Mouse (Mus musculus): Measurements from ENCODE around the gene Unc119. TPM values are rescaled to one million over a fixed set of nuclear protein-coding genes. Genes with fewer than 3 reads are reported as not detected.
A peak's percentile ranks its signal among the peaks of the same experiment; 100 is the strongest.

The Unc119 gene
- total RNA-seq (2022), result 1 to 10 TPM; 3.5 to 6.8 (median 4.8) TPM

GRCm38 (mm10) chr11:78343381-78344327 lies at the start of gene Unc119:
Unc119 (plus strand) TSS chr11:78343482.
- DNase-seq (ENCODE audit: low spot score), result peak; percentile 60

DNA sequence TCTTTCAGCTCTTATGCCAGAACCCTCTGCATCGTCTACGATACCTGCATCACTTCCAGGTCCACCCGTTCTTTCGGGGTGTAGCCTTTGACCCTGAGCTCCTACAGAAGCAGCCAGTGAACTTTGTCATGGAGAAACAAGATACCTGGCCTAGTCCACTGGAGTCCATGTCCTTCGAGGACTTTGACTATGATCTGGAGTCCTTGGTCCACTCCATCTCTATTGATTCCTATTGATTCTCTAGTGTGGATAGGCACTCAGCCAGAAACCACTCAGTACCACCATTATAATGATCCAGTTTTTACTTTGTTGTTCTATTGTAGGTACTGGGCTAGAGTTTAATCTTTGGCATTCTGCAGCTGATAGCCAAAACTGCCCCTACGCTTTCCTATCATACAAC lies 48.7 kb upstream of the Unc119 start:
- no peak for DNase-seq (ENCODE audit: low spot score)

- no peak for DNase-seq (ENCODE audit: low spot score)
These were observed 42.4 kb upstream of the Unc119 start for GRCm38 (mm10) chr11:78300917-78301316.

GRCm38 (mm10) chr11:78301357-78302084 lies 41.8 kb upstream of the Unc119 start, which contains the start of gene Spag5:
Spag5 (plus strand) TSS chr11:78301529.
- peak; percentile 88 for DNase-seq (ENCODE audit: low spot score)

- DNase-seq (ENCODE audit: low spot score), result no peak
These were observed 38.0 kb upstream of the Unc119 start for GRCm38 (mm10) chr11:78305272-78305671.

- DNase-seq (ENCODE audit: low spot score), result no peak
These were observed 32.3 kb upstream of the Unc119 start for GRCm38 (mm10) chr11:78310861-78311511.

DNA sequence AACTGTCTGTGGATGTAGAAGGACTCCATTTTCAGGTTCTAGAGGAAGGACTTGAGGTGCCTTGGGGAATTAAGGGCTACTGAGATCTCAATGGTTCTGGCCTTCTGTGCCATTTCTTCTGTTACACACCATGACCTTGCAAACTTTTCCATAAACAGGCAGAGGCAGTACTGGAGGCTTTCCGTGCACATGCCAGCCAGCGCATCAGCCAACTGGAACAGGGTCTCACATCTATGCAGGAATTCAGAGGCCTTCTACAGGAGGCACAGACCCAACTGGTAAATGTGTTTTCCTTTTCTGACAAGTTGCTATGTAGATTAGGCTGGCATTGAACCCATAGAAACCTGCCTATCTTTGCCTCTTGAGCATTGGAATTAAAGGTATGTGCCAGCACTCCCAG lies 29.6 kb upstream of the Unc119 start:
- no peak for DNase-seq (ENCODE audit: low spot score)

GRCm38 (mm10) chr11:78318411-78318810 lies 24.9 kb upstream of the Unc119 start:
- no peak for DNase-seq (ENCODE audit: low spot score)

DNA sequence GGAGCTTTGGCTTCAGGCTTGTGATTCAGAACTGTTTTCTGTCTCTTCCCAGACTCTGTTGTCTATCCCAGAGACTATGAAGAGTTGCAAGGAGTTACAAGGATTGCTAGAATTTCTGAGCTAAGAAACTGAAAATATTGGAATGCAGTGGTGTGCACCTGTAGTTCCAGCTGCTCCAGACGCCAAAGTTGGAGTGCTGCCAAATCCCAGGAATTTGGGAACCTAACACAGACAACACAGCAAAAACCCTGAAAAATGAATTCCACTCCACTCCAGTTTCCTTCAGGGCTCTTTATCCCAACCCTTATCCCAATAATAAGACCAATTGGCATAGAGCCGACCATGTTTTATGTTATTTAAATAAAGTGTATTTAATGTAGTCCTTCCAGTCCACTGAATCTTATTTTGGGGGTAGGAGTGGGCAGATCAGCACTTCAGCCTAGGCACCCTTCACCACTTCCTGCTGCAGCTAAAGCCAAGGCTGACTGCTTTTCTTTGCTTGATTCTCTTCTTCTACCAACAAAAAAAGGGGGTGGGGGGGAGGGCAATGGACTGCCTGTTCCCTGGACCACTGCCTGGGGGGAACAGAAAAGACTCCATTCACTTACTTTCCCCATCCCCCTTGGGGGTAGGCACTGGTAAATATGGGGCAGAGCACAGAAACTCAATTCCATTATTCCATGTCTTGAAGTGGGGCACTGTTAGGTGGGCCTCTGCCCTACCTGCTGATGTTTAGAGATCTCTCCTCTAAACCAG lies 21.0 kb upstream of the Unc119 start:
- DNase-seq (ENCODE audit: low spot score), result no peak

DNA sequence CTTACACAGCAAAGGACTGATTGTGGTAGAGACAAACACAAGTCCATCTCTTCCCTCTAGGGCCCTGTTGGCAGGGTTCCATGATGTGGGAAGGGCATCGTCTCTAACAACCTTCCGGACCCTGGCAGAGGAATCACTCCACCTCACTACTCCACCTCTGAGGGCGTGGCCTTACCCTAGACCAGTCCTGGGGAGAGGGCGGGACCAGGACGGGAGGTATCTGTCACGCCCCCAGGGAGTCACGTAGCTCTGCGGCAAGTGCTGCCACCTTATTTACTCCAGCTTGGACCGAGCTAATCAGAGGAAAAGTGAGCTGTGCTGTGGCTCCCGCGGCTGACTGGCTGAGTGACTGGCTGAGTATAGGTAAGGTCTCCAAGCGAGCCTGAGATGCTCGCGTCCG lies 20.4 kb upstream of the Unc119 start, which contains the start of gene Aldoc:
TSS of gene Aldoc (plus strand) at position 109 of the 400 bp plus-strand sequence.
- no peak for DNase-seq (ENCODE audit: low spot score)

- no peak for DNase-seq (ENCODE audit: low spot score)
These were observed 19.1 kb upstream of the Unc119 start for GRCm38 (mm10) chr11:78324000-78324785.

DNA sequence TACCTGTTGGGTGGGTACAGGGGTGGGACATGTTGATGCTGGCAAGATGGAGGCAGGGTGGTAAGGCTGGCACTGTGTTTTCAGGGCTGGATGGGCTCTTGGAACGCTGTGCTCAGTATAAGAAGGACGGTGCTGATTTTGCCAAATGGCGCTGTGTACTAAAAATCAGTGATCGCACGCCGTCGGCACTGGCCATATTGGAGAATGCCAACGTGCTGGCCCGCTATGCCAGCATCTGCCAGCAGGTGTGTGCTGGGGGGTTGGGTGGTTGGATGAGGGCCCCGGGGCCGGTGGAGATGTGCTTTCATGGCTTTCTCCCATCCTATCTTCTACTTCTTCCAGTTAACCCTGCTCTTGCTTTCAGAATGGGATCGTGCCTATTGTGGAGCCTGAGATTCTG lies 18.3 kb upstream of the Unc119 start:
- no peak for DNase-seq (ENCODE audit: low spot score)

GRCm38 (mm10) chr11:78327215-78327614 lies 16.1 kb upstream of the Unc119 start:
- DNase-seq (ENCODE audit: low spot score), result no peak

GRCm38 (mm10) chr11:78327634-78328511 lies 15.4 kb upstream of the Unc119 start, which contains the start of gene Pigs:
Pigs (plus strand) TSS chr11:78328415.
- DNase-seq (ENCODE audit: low spot score), result peak; percentile 97

DNA sequence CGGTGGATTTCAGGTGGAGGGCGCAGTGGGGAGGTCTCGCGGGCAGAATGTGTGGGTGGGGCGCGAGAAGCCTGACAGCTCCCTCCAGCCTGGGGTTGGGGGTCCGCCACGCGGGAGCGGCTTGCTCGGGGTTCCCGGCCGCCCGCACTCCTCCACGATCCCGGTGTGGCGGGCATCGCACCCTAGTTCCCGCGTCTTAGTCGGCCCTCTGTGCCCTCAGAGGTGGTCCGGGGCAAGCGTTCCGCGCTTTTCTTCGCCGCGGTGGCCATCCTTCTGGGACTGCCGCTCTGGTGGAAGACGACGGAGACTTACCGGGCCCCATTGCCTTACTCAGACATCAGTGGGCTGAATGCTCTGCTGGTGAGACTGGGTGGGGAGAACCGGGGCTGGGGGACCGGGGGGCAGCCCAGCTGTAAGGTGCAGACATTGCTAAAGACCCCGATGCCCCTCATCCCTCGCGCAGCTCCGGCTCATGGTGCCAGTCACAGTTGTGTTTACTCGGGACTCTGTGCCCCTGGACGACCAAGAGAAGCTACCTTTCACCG lies 14.7 kb upstream of the Unc119 start:
- DNase-seq (ENCODE audit: low spot score), result no peak

GRCm38 (mm10) chr11:78332676-78333075 lies 10.6 kb upstream of the Unc119 start:
- no peak for DNase-seq (ENCODE audit: low spot score)

DNA sequence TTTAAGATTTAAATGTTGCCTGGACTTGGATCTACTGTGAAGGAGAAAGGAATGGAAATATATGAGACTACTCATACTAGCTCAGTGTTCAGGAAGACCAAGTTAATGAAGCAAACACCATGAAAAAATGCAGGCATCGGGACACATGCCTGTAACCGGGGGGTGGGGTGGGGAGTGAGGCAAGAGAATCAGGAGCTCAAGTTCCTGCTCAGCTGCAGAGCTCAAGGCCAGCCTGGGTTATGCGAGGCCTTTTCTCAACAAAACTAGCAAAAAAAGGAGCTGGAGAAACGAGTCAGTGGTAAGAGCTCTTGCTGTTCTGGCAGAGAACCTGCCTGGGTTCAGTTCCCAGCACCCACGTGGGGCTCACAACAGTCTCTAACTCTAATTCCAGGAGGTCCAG lies 9.3 kb upstream of the Unc119 start:
- DNase-seq (ENCODE audit: low spot score), result no peak

- no peak for DNase-seq (ENCODE audit: low spot score)
These were observed 6.2 kb upstream of the Unc119 start for GRCm38 (mm10) chr11:78337040-78337439.

DNA sequence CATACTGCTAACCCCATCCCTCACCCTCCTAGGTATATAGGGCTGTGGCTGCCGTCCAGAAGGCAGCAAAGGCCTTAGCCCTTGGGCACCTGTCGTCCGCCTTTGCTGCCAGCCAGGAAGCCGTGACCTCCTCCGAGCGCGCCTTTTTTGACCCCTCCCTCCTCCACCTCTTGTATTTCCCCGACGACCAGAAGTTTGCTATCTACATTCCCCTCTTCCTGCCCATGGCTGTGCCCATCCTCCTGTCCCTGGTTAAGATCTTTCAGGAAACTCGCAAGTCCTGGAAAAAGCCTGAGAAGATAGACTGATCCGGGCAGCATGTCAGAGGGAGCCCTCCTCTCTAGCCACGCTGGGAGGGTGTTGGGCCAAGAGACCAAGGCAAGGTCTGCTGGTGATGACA lies 1.6 kb upstream of the Unc119 start:
- DNase-seq (ENCODE audit: low spot score), result no peak

Measured in heart, adult 8-10 months (tissue).